Mouse (Mus musculus) bone marrow macrophage, adult 2 months (primary cell): ENCODE results near the gene Ehbp1.

Experiments
- CTCF ChIP-seq: IDR thresholded peaks from 2 replicates; pipeline ENCODE4 v1.5.1; 2012; ENCODE audit warnings: low read depth, mild to moderate bottlenecking, low read length, moderate library complexity
- POLR2A ChIP-seq: IDR thresholded peaks from 2 replicates; pipeline ENCODE4 v1.6.1; 2012; ENCODE audit warnings: mild to moderate bottlenecking, low read depth, low read length, borderline replicate concordance

DNA sequence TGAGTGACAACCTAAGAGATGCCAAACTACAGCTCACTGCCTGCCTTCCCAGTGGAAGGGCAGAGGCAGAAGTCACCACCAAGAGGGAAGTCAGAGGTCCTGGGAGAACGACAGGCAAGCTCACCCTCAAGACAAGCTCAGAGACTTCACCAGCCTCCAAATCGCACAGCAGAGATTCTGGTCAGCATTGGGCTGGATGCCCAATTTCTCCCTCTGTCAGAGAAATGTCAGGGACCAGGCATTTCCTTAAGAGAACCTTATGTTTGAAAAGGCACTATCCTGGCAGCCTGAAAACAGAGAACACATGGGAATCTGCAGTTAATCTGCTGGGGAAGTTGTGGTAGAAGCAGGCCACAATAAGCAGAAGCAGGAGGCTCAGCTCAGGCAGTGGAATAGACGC lies 151.5 kb downstream of the Ehbp1 start:
- TF ChIP-seq CTCF = no peak
- no peak for TF ChIP-seq POLR2A
